Mouse (Mus musculus) adrenal gland, postnatal 10 days (tissue): Measurements from ENCODE around the gene Gm6096. TPM values are rescaled to one million over a fixed set of nuclear protein-coding genes. Genes with fewer than 3 reads are reported as not detected.

ENCODE experiments used
- total RNA-seq, 2 experiments: library from RNA; stranded (reverse); gene quantifications; 2 replicates each; pipeline ENCODE4 v1.2.3; 2021

The Gm6096 gene
- total RNA-seq, 2 experiments from 2014 or later, result not detected

Other genes starting within 250 kb of the Gm6096 start
- gene Scgb2b27, start 237.1 kb upstream of the Gm6096 start, total RNA-seq, result not detected
- not detected for gene Scgb1b27, start 229.6 kb upstream of the Gm6096 start, total RNA-seq
- gene Scgb1b30, start 155.6 kb upstream of the Gm6096 start, total RNA-seq, result not detected
- gene Wtip, start 117.8 kb upstream of the Gm6096 start, total RNA-seq, result 10 to 100 TPM; 25.3 to 30.2 TPM
- 10 to 100 TPM; 77.6 to 77.7 TPM for gene Uba2, start 81.4 kb upstream of the Gm6096 start, total RNA-seq
- gene Pdcd2l, start 54.4 kb upstream of the Gm6096 start, total RNA-seq, result 10 to 100 TPM; 23.2 TPM
- gene Gpi1, start 20.7 kb upstream of the Gm6096 start, total RNA-seq, result 100 to 1,000 TPM; 373 to 446 TPM
- gene 4931406P16Rik, start 62.5 kb downstream of the Gm6096 start, total RNA-seq, result 100 to 1,000 TPM in 1 of 2 experiments, 10 to 100 TPM in 1; 89.4 to 114 TPM
- 100 to 1,000 TPM; 108 to 110 TPM for gene Lsm14a, start 142.3 kb downstream of the Gm6096 start, total RNA-seq